Mouse (Mus musculus) kidney, embryonic 14.5 days (tissue): ENCODE results near the gene Slc22a14. TPM values are rescaled to one million over a fixed set of nuclear protein-coding genes. Genes with fewer than 3 reads are reported as not detected.

Source experiments
- ATAC-seq: fragments of 200-750 bp; cut with Nextera tagmentation; 2 replicates; pipeline ENCODE4 v1.8.0; 2017; ENCODE audit warnings: moderate number of reproducible peaks, mild to moderate bottlenecking, moderate TSS enrichment, moderate library complexity; ENCODE audit not compliant: low FRiP score, low TSS enrichment
- H3K27ac ChIP-seq: fragments of 300-500 bp; sonication (generic); 2 replicates; pipeline ENCODE4 v1.5.1; 2014; ENCODE audit warnings: low read depth, mild to moderate bottlenecking, low read length, moderate library complexity, mixed read lengths
- H3K27me3 ChIP-seq: fragments of 300-500 bp; sonication (generic); 2 replicates; pipeline ENCODE4 v1.6.1; 2014; ENCODE audit warnings: mild to moderate bottlenecking, low read length; ENCODE audit not compliant: control insufficient read depth, insufficient read depth
- H3K36me3 ChIP-seq: fragments of 300-500 bp; sonication (generic); 2 replicates; pipeline ENCODE4 v1.6.1; 2014; ENCODE audit warnings: low read length, mixed read lengths; ENCODE audit not compliant: control insufficient read depth, insufficient read depth
- H3K4me1 ChIP-seq: fragments of 300-500 bp; sonication (generic); 2 replicates; pipeline ENCODE4 v1.6.1; 2014; ENCODE audit warnings: low read length, mixed read lengths; ENCODE audit not compliant: control insufficient read depth, insufficient read depth
- H3K4me2 ChIP-seq: fragments of 300-500 bp; sonication (generic); replicated peaks from 2 replicates; pipeline ENCODE4 v1.6.1; 2014; ENCODE audit warnings: low read depth, mild to moderate bottlenecking, low read length
- H3K4me3 ChIP-seq: fragments of 300-500 bp; sonication (generic); 2 replicates; pipeline ENCODE4 v1.5.1; 2014; ENCODE audit warnings: mild to moderate bottlenecking, low read length
- H3K9ac ChIP-seq: fragments of 300-500 bp; sonication (generic); 2 replicates; pipeline ENCODE4 v1.6.1; 2014; ENCODE audit warnings: low read depth, mild to moderate bottlenecking, low read length, moderate library complexity
- H3K9me3 ChIP-seq: fragments of 300-500 bp; sonication (generic); 2 replicates; pipeline ENCODE4 v1.6.1; 2016; ENCODE audit warnings: low read length; ENCODE audit not compliant: control insufficient read depth
- WGBS: fragments of 180-500 bp; shearing (Covaris S2); extraction: QIAGEN DNeasy Blood & Tissue Kit; methylation state at CpG from one replicate; pipeline ENCODE4 v1.1.7; 2014; 5-methylcytosine and 5-hydroxymethylcytosine counted together
- polyA plus RNA-seq: library from polyadenylated mRNA; unstranded; fragments of >200 nt; fragmentation: Nextera tagmentation; extraction: Ambion mirVana; gene quantifications from 2 replicates; pipeline ENCODE4 v1.2.1, GENCODE M21; 2014

Gene Slc22a14
- polyA plus RNA-seq, 1 experiment from 2014 or later: not detected

DNA sequence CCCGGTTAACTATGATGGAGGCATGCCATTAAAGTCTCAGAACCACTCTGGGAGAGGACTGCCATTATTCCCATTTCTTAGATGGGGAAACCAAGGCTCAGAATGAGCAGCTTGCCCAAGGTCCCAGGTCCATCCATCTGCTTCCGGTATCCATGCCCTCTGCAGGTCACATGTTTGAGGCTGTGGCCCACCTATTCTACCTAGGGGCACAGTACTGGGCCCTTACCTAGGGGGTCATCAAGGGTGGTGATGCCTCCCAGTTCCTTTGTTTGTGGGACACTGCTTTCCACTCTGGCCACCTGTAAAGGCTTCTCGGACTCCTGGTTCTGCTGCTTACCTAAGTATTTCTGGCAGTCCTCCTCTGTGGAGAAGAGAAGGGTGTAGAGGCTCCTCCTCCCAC, 27.0 kb downstream of the Slc22a14 start:
- no peak overlapping the region for H3K27ac ChIP-seq
- peaks cover 19% of the 10 kb centered on the region for H3K4me1 ChIP-seq
- ATAC-seq: no peak
- no peak overlapping the region for H3K4me3 ChIP-seq
- H3K9ac ChIP-seq: no peak overlapping the region
- no peaks in the 10 kb centered on the region for H3K27me3 ChIP-seq
- H3K36me3 ChIP-seq: peaks cover 5% of the 10 kb centered on the region; the same call in 1 of the 2 replicates
- H3K4me2 ChIP-seq: no peak overlapping the region
- 92% methylated on average over 3 of the region's 3 CpGs for WGBS
- no peaks in the 10 kb centered on the region for H3K9me3 ChIP-seq

DNA sequence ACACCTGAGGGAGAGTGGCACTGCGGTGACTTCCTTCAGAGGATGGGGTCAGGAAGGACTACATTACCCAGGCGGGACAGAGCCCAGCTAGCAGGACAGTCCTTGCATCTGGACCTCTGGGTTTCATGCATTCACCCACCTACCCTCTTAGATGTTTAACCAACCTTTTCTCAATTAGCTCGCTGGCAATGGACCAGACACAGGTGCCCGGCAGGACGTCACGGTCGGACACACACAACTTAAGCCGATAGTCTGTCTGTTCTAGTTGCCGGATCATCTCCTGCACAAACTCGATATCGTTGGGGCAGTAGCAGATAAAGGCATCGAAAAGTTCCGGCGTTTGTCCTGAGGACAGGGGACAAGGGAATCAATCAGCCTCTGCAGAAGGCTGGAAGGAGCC, 27.5 kb downstream of the Slc22a14 start:
- peaks cover 19% of the 10 kb centered on the region for H3K4me1 ChIP-seq
- no peak overlapping the region for H3K27ac ChIP-seq
- no peak overlapping the region for H3K4me2 ChIP-seq
- 75% methylated on average over 14 of the region's 14 CpGs for WGBS
- no peak overlapping the region for H3K9ac ChIP-seq
- no peak for ATAC-seq
- H3K36me3 ChIP-seq: no peaks in the 10 kb centered on the region; the same call in 1 of the 2 replicates
- no peak overlapping the region for H3K4me3 ChIP-seq
- no peaks in the 10 kb centered on the region for H3K9me3 ChIP-seq
- no peaks in the 10 kb centered on the region for H3K27me3 ChIP-seq

DNA sequence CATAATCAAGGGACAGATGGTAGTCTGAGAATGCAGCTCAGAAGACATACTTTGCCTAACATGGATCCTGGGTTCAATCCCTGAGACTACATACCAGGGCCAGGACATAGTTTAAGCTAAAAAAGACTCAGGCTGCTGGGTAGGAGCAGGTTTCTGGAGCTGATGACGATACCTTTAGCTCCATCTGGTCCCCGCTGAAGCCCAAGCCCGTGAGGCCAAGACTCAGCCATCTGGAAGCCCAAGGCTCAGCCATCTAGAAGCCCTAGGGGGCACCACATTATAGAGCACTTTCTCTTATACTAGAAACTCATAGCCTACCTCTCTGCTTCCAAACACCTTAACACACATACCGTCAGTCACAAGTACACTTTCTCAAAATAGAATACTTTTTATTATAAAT, 29.8 kb downstream of the Slc22a14 start:
- peaks cover 8% of the 10 kb centered on the region for H3K4me1 ChIP-seq
- 85% methylated on average over 4 of the region's 4 CpGs for WGBS
- H3K4me3 ChIP-seq: no peak overlapping the region
- no peak overlapping the region for H3K9ac ChIP-seq
- no peaks in the 10 kb centered on the region for H3K9me3 ChIP-seq
- H3K27ac ChIP-seq: no peak overlapping the region
- no peak overlapping the region for H3K4me2 ChIP-seq
- no peaks in the 10 kb centered on the region; the same call in 1 of the 2 replicates for H3K36me3 ChIP-seq
- H3K27me3 ChIP-seq: no peaks in the 10 kb centered on the region
- no peak for ATAC-seq

DNA sequence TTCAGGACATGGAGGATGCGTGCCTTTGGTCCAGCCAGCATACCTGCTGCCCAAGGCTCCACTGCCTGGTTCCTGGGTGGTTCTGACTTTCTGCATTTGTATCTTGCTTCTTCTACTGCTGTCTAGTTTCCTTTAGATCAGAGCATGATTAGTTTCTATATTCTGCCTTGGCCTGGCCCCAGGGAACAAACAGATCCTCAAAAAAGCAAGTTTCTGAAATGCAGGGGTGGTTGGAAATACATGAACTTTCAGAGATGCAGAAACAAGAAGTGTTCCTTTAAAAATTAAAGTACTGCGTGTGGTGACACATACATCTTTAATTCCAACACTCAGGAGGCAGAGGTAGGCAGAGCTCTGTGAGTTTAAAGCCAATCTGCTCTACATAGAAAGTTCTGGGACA, 30.5 kb downstream of the Slc22a14 start:
- H3K4me2 ChIP-seq: no peak overlapping the region
- H3K27me3 ChIP-seq: no peaks in the 10 kb centered on the region
- WGBS: 88% methylated on average over 2 of the region's 2 CpGs
- H3K4me1 ChIP-seq: peaks cover 4% of the 10 kb centered on the region; the same call in 1 of the 2 replicates
- no peak for ATAC-seq
- H3K9me3 ChIP-seq: no peaks in the 10 kb centered on the region
- H3K4me3 ChIP-seq: no peak overlapping the region
- H3K27ac ChIP-seq: no peak overlapping the region
- no peaks in the 10 kb centered on the region; the same call in 1 of the 2 replicates for H3K36me3 ChIP-seq
- H3K9ac ChIP-seq: no peak overlapping the region

DNA sequence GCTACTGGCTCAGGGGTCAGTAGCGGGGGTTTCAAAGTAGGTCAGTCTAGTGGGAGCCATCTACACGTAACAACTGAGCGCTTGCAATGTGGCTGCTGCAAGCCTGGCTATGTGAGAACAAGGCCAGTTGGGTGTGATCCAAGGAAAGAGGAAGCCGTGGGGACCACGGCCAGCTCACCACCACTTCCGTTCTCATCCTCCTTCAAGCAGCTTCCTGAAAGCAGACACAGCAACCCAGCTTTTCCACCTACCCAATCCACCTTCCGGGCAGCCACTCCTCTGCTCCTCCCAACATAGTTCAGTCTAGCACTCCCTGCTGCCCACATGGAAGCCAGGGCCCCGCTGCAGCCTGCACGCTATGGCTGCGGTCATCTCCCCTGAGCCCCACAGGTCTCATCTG, 31.0 kb downstream of the Slc22a14 start:
- Histone ChIP-seq H3K9ac (no peak overlapping the region), H3K27me3 (no peaks in the 10 kb centered on the region), H3K27ac (no peak overlapping the region), H3K36me3 (no peaks in the 10 kb centered on the region; the same call in 1 of the 2 replicates), H3K4me1 (peaks cover 4% of the 10 kb centered on the region; the same call in 1 of the 2 replicates), H3K4me3 (no peak overlapping the region), H3K9me3 (no peaks in the 10 kb centered on the region), H3K4me2 (no peak overlapping the region)
- WGBS: 61% methylated on average over 10 of the region's 10 CpGs
- ATAC-seq: no peak

DNA sequence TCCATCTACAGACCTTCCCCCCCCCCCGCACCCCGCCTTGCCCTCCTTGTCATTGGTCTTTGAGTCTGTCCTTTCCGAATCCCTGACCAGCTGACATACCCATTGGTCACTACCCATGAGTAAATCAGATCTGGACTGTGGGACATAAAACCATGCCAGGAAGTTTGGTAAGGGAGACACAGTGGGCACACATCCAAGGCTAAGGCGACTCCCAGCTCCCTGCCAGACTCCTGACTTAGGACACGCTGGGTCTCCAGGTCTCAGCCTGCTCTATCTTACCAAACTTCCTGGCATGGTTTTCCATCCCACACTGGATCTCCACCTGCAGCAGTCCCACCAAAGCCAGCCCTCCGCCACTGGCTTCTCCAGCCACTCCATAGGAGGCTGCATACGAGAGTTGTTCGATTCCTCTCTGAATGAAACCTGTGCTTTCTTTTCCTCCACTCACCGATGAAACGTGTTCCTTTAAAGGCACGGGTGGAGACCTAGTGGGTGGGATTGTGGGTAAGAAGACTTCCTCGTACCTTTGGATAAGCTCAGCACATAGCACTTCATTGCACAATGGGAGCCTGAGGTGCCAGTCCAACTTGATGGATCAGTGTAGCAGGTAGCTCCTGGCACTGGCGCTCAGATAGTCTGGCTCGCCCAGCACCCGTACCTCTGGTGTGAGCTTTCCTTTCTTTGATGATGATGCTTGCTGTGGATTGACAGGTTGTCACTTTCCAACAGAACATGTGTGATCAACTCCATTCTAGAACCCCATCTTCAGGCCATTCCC, 35.0 kb downstream of the Slc22a14 start:
- Histone ChIP-seq H3K27me3 (no peaks in the 10 kb centered on the region), H3K36me3 (no peaks in the 10 kb centered on the region), H3K27ac (no peak overlapping the region), H3K4me3 (no peak overlapping the region), H3K4me2 (no peak overlapping the region), H3K4me1 (no peaks in the 10 kb centered on the region), H3K9me3 (no peaks in the 10 kb centered on the region), H3K9ac (no peak overlapping the region)
- no peak for ATAC-seq
- WGBS: 88% methylated on average over 15 of the region's 15 CpGs

DNA sequence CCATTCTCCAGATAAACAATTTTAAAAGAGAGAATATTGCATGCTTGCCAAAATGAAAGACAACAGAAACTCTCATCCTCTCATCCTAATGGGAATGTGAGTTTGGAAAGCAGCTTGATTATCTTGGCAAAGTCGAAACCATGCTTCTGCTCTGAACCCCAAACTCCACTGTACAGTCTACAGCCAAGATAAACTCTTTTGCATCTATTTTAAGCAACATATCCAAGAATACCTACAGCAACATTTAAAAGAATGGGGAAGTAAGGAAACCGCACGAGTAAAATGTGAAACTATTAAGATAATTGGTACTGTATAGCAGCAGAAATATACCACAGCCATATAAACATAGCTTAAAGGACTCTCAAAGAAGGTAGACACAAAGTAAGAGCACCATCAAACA, 36.9 kb downstream of the Slc22a14 start:
- Histone ChIP-seq H3K4me2 (no peak overlapping the region), H3K4me3 (no peak overlapping the region), H3K4me1 (no peaks in the 10 kb centered on the region), H3K27me3 (no peaks in the 10 kb centered on the region), H3K9ac (no peak overlapping the region), H3K27ac (no peak overlapping the region), H3K36me3 (no peaks in the 10 kb centered on the region), H3K9me3 (no peaks in the 10 kb centered on the region)
- ATAC-seq: no peak
- 75% methylated on average over 3 of the region's 3 CpGs for WGBS

DNA sequence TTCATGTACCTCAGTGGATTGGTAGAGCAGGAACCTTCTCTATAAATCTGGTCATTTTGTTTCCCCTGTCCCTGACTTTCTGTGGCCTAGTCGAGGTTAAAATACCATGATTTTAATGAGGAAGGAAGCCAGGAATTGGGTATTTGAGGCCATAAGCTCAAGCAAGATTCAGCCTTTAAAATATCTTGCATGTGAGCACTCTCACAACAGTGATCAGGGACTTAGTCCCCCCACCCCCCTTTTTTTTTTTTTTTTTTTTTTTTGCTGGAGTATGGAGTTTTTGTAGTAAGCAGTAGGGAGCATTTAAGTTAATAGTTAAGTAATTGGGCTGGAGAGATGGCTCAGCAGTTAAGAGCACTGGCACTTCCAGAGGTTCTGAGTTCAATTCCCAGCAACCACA, 41.2 kb downstream of the Slc22a14 start:
- no peaks in the 10 kb centered on the region for H3K36me3 ChIP-seq
- no peak for ATAC-seq
- no peak overlapping the region for H3K9ac ChIP-seq
- H3K4me3 ChIP-seq: no peak overlapping the region
- H3K4me2 ChIP-seq: no peak overlapping the region
- 64% methylated on average over 1 of the region's 1 CpGs for WGBS
- H3K27me3 ChIP-seq: no peaks in the 10 kb centered on the region
- no peaks in the 10 kb centered on the region for H3K9me3 ChIP-seq
- H3K27ac ChIP-seq: no peak overlapping the region
- H3K4me1 ChIP-seq: peaks cover 11% of the 10 kb centered on the region

DNA sequence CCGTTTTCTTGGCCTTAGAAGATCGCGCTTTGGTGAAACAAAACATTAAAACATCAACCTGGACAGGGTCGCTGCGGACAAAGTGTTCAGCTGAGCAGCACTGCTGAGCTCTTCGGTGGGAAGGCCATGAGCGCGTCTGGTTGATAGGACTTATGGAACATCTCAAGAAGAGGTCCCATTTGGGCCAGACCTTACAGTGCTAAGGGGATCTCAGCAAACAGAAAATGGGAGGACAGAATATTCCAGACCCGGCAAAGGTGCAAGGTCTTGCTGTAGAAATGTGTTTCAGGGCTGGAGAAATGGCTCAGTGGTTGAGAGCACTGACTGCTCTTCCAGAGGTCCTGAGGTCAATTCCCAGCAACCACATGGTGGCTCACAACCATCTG, 42.1 kb downstream of the Slc22a14 start:
- H3K9me3 ChIP-seq: no peaks in the 10 kb centered on the region
- H3K27ac ChIP-seq: peak overlapping the region; percentile 93
- WGBS: 5% methylated on average over 9 of the region's 9 CpGs
- H3K4me1 ChIP-seq: peaks cover 11% of the 10 kb centered on the region
- H3K4me3 ChIP-seq: peak overlapping the region; percentile 91
- H3K27me3 ChIP-seq: no peaks in the 10 kb centered on the region
- peak overlapping the region; percentile 86 for H3K9ac ChIP-seq
- peak; percentile 13; the same call in 1 of the 2 replicates for ATAC-seq
- H3K4me2 ChIP-seq: peak overlapping the region; percentile 95
- no peaks in the 10 kb centered on the region for H3K36me3 ChIP-seq
